Mouse (Mus musculus) T-cell, adult 2 months (primary cell): ENCODE results near the gene Palm.
"Not testable (repeated sequence)": the region's sequence is repeated elsewhere in the genome, so short reads cannot be mapped to it uniquely, and the experiment has no call there.

Experiments
- DNase-seq: peaks from one replicate; pipeline ENCODE4 v3.0.0; 2022; ENCODE audit warnings: low spot score

The Palm gene

DNA sequence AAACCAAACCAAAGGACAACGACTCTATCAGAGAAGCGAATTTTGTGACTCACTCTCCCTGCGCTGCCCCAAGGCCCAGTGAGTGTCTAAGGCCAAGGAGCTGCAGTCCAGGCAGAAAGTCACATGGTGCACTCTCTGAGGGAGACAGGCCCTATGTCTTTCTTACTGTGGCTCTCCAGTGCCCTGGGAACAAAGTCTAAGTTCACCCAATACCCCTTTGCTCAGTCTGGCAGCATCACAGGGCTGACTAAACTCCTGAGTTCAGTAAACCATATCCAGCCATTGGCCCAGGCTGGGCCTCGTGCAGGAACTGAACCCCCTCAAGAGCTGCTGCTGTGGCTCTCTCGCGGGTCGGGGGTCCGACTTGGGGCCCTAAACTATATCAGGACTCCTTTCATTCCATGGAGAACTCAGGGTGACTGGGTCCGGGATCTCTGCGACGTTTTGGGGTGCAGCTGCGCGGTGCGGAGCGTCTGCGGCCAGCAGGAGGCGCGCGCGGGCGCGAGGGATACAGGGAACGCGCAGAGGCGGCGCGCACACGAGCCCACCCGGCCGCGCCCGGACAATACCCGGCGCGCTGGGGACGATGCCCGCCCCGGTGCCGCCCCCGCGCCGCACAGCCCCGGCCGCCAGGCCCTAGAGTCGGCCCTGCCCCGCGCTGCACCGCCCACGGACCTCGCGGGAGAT, at the start of gene Palm:
Gene Palm, plus strand, starts transcription at position 522 of the 687 bp plus-strand sequence.
- peak; percentile 67 for DNase-seq

DNA sequence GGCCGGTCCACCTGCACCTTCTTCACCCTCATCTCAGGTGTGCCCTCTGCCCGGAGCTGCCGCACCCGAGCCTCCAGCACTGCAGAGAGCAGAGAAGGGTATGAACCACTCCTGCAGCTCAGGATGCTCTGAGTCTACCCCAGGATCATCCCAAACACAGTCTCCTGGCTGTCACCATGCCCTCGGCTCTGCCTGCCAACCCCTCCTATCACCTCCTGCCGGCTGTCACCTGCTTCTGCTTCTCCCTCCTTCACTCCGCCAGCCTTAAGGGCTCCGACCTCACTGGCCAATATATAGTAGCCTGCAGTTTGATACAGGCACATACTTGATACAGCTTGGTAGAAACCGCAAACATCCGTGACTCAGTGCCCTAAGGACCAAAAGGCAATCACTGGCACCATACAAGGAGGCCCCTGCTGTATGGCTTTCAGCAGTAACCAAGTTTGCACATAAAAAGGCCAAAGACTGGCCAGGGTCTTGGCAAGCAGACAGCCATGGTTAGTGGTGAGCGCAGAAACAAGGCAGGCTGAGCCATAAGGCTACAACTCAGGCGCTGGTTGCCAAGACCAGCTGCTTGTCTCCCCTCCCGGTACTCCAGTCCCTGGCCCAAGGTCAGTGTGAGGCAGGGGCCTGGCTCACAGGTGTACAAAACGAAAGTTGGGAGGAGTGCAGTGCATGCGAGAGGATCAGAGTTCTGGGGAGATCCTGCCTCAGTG, 49.6 kb upstream of the Palm start:
- no peak for DNase-seq

DNA sequence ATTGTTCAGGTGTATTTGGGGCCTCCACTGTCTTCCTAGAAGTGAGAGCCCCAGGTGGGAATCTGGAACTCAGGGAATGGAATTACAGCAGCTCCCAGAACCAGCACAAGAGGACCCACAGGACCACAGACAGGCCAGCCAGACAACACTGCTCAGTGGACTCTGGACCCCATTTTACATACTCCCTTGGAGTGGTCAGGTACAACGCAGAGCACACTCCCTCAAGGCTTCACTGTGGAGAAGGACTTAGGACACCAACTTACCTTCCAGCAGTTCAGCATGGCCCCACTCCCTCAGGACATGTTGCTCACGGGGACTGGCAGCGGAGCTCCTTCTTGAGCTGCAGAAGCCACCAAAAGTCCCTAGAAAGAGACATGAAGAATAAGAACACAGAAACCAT, 48.0 kb upstream of the Palm start:
- no peak for DNase-seq

DNA sequence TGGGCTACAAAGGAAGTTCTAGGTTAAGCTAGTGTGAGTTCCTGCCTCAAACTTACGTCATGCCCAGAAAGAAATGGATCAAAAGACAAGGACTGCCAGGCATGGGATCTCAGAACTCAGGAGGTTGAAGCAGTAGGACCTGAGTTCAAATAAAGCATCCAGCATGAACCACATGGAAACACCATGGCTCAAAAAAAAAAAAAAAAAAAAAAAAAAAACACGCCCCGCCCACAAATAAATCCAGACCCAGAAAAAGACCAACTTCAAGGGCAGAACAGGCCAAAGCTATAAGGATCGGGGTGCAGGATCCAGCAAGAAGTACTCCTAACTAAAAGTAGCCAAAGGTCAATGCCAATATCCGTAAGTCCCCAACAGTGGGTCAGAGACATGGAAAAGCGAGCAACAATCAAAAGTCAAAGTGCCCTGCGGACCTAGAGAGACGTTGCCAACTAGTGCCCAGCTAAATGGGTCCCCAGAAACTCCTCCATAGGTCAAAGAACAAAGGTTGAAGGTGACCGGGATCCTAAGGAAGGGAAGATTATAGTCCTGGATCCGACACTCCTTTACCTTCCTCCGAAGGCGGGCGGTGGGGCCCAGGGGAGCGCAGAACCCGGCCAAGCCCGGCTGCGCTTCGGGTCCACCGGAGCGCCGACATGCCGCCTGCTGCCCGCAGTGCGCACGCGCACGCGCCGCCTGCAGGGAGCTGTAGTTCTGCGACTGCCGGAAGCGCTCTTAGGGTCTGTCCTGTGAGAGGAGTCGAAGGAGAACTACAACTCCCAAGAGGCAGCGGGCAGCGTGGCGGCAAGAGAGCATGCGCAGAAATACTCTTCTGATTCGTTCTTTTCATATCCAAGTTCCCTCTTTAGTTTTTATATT, 47.2 kb upstream of the Palm start, which contains the start of gene Polrmt:
Gene Polrmt, minus strand, starts transcription at position 684 of the 876 bp plus-strand sequence.
- peak; percentile 97 for DNase-seq

DNA sequence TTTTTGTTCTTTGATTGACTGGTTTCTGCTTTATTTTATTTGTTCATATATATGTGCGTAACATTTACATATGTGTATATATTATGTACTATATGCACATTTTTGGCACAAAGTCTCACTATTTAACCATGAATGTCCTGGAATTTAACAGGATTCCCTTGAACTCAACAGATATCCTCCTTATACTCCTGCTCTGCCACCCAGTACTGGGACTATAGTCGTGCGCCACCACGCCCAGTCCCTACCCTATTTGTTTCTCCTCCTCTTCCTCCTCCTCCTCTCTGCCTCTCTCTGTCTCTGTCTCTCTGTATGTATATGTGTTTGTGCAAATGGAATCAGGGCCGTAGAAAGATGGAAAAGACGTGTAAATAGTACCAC, 46.6 kb upstream of the Palm start:
- DNase-seq = no peak

DNA sequence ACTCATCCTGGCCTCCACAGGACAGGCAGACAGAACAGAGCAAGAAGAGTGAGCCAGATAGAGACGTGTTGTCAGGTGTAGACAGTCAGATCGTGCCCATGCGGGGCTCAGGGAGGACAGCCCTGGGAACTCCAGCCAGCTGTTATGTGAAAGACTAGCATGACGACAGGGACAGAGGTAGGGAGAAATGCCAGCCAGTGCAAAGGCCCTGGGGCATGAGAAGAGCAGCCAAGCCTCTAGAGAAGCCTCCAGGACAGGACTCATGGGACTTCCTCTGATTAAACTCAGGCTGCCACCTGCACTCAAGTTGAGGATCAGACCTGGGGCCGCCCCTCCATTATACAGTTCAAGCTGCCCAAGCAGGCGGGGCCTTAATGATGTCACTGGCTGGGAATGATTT, 44.9 kb upstream of the Palm start:
- DNase-seq = no peak

DNA sequence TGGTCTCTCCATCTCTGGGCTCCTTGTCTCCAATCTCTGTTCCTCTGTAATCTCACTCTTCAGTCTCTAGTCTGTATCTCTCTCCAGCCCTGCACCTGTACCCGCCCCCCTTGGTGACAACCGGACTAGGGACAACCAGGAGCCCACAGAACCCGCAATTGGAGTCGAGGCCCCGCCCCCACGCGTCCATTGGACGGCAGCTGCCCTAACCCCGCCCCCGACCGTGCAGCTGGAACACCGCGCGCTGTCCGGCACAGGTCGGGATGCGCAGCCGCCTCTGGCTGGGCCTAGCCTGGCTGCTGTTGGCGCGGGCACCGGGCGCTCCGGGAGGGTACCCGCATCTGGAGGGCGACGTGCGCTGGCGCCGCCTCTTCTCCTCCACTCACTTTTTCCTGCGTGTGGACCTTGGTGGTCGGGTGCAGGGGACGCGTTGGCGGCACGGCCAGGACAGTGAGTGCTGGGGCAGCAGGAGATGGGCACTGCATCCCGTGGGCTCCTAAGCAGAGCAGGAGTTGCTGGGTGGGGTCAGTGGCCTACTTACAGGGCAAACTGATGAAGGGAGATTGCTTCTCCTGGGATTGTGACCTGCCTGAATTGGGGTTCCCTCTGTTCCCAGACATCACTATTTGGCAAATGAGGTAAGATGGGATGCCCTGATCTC, 38.4 kb upstream of the Palm start, which contains the start of gene Fgf22:
Gene Fgf22, plus strand, starts transcription at position 221 of the 661 bp plus-strand sequence.
- DNase-seq = no peak

DNA sequence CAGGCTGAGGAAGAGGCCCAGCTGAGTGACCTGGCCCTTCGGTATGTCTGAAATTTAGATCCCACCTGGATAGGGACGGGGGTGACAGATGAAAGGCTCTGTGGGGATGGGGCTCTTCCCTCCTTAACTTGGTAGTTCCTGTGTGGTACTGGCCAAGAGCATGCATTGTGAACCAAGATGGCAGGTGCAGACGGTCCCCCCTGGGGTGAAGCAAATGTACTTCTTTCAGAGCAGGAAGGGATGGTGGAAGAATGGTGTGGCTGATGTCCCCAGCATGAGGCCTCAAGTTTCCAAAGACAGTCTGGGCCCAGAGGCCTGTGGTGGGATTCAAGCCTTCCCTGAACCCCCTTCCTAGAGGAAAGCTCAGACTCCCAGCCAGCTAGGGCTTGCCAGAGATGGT, 37.5 kb upstream of the Palm start:
- DNase-seq = no peak

DNA sequence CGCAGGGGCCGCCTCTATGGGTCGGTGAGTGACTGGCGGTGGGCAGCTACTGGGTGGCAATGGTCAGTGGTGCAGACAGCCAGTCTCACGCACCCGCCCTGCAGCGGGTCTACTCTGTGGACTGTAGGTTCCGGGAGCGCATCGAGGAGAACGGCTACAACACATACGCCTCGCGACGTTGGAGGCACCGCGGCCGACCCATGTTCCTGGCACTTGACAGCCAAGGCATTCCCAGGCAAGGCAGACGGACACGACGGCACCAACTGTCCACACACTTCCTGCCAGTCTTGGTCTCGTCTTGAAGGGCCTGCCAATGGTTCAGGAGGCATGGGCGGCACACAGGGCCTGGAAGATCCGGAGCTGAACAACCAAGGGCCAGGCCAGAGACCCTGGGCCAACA, 36.7 kb upstream of the Palm start:
- no peak for DNase-seq

DNA sequence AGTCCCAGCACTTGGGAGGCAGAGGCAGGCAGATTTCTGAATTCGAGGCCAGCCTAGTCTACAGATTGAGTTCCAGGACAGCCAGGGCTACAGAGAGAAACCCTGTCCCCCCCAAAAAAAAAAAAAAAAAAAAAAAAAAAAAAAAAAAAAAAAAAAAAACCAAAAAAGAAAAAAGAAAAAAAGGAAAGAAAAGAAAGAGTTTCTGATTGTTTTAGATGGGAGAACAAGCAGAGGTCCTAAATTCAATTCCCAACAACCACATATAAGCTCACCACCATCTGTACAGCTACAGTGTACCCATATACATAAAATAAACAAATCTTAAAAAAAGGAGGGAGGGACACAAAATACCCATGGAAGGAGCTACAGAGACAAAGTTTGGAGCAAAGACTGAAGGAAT, 33.7 kb upstream of the Palm start:
- DNase-seq = not testable (repeated sequence)

DNA sequence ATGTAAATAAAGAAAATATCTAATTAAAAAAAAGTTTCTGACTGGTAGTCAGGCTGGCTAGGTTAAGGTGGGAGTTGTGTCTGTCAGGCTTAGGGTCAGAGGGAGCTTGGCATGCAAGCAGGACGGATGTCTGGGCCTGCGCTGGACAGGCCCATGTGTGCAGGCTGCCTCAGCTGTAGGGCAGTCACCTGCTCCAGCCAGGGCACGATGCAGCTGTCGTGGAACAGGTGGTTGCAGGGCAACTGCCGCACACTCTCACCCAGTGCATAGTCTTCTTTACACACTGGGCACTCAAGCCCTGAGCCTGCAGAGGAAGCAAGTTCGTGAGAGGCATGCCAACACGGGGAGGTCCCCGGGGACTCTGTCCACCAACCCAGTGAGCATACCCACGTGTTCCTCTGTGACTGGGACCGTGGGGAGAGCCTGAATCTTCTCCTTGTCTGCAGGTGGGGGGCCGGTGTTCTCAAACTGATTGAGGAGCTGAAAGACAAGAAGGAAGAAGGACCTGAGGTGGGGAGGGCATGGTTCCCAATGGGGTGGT, 32.7 kb upstream of the Palm start:
- no peak for DNase-seq

DNA sequence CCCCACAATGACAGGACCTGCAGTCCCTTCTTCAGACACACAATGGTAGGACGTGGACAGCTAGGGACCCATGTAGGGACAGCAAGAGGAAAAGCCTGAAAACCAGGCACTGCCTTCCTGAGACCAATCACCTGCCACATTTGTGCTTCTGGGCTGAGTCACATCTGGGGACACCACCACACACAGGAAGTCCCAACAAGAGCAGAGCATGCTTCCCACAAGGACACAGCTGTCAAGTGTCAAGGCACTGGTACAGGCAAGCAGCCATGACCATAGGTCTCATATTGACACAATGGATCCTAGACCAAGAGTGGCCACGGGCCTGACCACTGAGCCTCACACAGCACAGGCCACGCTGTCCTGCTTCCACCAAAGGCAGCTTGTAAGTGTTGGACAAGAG, 30.5 kb upstream of the Palm start:
- DNase-seq = no peak

DNA sequence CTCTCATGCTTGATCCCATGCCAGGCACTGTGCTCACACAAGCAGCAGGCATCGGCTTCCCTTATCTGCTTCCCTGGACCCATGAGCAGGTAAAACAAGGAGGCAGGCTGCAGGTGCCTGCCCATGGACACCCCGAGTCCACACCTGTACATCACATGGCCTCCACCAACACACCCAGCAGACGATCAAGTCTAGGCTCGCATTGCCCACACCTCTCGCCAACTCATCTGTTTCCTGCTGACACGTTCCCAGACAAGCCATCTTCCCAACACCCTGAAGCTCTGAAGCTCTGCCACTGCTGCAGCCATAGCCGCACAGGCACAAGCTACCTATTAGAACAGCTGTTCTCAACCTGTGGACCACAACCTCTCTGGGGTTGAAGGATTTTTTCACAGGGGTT, 29.1 kb upstream of the Palm start:
- DNase-seq = no peak

DNA sequence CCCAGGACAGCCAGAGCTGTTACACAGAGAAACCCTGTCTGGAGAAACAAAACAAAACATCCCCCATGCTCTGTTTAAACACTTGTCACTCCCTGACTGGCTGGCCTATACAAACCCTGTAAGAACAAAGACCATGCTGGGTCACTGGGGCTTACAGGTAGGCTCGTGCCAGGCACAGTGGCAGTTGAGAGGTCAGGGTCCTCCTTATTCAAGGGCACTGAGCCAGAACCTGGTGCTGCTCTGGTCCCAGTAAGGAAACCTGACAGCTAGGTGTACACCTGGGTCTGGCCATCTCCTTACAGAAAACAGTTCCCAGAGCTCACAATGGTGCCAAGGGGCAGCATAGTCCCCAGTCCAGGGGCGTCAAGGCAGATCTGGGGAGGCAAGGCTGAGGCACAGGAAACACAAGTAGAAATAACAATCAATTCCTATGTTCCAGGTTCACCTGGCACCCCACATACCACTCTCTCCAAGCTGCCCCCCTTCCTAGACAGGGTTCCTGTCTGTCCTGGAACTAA, 28.1 kb upstream of the Palm start:
- no peak for DNase-seq

DNA sequence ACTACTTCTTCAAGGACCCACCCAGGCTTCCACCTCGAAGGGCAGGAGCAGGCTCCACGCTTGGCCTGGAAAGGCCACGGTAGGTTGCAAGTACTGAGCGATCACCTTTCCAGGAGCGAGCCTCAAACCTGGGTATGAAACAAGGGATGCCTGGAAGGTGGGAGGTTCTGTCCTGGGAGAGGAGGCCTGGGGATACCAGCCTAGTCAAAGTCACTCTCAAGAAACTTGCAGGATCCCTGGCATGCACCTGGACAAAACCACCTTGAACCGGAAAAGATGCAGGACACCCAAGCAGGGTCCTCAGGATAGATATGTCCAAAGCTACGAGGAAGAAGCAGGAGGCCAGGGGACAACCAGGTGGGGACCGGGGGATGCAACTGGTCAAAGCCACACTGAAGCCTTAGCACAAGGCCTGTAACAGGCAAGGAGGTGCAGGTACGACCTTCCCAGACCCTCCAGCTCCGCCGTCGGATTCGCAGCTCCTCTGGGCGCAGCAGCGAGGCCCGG, 27.3 kb upstream of the Palm start:
- DNase-seq = no peak

DNA sequence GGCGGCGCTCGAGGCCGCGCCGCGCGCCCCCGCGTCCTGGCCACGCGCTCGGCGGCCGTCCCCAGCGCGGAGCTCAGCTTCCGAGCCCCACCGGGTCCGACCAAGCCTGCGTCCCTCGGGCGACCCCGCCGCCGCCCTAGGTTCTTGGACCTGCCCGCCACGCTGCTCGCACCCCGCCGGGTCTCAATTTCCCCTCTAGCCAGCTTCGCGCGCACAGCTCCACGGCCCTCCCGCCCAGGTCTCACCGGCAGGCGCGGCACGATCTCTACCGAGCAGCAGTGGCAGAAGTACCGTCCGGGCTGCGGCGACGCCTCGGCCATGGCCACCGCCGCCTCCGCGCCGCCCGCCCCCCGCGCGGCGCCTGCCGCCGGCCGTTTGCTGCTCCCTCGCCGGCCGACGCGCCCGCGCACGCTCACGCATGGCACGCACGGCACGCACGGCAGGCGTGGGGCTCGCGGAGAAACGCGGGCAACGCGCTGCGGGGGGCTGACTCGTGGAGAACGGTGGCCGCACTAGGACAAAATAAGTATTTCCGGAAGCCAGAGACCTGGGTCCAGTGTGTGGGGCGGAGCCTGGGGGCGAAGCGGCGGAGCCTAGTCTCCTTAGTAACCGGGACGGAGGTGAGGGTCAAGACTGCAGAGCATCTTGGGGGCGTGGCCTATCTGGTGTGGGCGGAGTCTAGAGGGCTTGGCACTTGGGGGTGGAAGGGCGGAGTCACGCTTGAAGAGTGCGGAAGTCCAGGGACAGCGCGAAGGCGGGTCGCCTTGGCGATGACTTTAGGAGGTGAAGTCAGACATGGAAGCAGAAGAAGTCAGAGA, 26.7 kb upstream of the Palm start, which contains the start of gene Rnf126:
Gene Rnf126, minus strand, starts transcription at position 445 of the 818 bp plus-strand sequence.
- DNase-seq = peak; percentile 96

DNA sequence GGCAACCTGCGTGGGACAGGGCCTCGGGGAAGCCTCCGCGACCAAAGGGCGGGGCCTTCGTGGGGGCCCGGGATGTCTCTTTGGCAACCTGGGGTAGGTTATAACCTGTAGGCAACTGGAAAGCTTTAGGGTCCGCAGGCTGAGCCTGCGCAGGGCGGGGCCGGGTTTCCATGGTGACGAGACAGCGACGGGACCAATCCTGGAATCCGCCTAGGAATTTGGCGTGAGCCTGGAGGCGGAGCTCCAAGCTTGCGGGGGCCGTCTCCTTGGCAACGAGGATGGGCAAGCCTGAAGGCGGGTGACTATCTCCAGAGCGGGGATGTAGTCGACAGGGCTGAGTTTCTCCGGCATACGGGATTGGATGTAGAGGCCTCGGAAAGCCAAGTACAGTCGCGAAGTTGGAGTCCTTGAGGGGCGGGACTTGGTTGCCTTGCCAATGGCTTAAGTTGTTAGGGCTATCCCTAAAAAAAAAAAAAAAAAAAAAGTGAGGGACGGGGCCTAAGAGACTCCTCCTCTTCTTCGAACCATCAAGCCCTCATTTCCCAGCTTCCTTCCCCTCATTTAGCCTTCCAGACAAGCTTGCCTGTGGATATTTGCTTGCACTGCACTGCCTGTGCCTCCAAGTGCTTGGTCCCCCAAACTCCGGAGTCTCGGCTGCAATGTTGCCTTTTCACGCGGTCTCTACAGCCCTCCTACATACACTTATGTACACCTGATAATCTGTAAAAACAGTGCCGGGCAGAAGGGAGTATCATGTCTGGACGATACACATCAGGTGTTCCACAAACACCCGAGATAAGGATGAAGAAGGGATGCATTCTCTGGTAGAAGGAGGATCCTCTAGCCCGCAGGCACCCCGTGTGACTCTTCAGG, 25.8 kb upstream of the Palm start:
- DNase-seq = peak; percentile 60

DNA sequence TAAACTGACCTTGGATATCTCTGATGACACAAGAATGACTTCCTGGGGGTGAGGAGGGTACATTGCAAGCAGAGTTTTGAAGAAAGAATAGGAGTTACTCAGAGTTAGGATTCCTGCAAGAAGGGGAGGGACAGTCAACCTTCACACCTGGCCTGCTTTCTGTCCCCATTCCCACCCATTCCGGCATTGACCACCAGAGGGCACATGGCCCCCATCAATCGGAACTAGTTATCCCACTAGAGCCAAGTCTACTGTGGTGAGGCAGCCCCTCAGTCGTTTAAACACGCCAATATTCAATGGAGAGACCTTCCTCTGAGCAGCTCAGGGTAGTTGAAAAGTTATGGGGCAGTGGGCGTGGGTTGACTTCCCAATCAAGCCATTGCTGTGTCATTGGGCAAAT, 25.0 kb upstream of the Palm start:
- DNase-seq = peak; percentile 47

DNA sequence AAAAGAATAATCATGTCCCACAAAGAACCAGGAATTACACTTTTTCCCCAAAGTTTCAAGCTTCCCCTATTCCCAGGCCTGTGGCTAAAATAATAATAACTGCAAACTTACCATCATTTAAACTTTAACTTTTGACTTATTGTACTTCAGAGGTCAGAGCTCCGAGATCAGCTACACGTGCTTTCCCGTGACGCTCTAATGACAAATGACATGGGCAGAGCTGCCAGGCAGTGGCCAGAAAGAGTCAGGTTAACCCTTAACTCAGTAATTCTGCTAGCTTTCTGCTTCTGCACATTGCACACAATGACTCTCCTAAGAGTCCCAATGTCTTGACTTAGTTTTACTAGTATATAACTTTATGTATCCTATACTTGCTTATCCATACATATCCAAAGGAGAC, 24.0 kb upstream of the Palm start:
- DNase-seq = no peak
